8 mouse cellular contexts compared by ENCODE assay signal in the genomic region with DNA sequence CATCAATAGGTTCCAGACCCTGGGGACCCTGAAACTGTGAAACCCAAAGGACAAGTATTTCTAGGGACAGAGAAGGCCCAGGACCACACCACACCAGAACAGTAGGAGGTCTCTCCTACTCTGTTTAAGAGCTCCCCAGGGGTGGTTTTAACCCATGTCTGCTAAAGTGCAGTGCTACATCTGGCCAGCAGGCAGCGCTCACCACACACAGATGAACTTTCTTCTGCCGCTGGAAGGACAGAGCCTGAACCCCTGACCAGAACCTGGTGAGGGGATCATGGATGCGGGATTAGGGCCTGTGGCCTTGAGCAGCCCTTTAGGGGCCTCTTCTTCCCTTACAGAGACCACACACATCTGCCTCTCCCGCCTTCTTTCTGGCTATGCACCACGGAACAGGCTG. TPM values are rescaled to one million over a fixed set of nuclear protein-coding genes. Genes with fewer than 3 reads are reported as not detected.
DNase-seq lines count a peak whose midpoint lies in the region; ATAC-seq and TF ChIP-seq lines count a peak whose summit lies in the region.

No protein-coding gene starts in this region.

- ATAC-seq in hematopoietic stem cell, adult 5-6 weeks (replicated peaks in 1 of 2; ENCODE audit: insufficient read depth in 1 of 2, low FRiP score in 2 of 2, low TSS enrichment in 1 of 2, low read depth in 1 of 2, poor library complexity in 2 of 2, severe bottlenecking in 2 of 2) = peak; percentile 65 to 81
- no peak for ATAC-seq in midbrain, embryonic 14.5 days (ENCODE audit: low FRiP score, low TSS enrichment)

- H3K27me3 ChIP-seq in heart, embryonic 10.5 days (ENCODE audit: insufficient read depth, poor library complexity, severe bottlenecking) = peaks cover 76% of the 10 kb centered on the region
- no peaks in the 10 kb centered on the region for H3K27me3 ChIP-seq in midbrain, embryonic 14.5 days (ENCODE audit: control insufficient read depth, insufficient read depth, low read length)

- no peak overlapping the region for H3K4me3 ChIP-seq in heart, embryonic 10.5 days
- no peak overlapping the region for H3K4me3 ChIP-seq in embryonic fibroblast, embryonic 13.5 days (ENCODE audit: insufficient read depth, low read length)
- no peak overlapping the region for H3K4me3 ChIP-seq in midbrain, embryonic 14.5 days (replicated peaks; ENCODE audit: low read depth, low read length)

- H3K36me3 ChIP-seq in heart, embryonic 10.5 days = no peaks in the 10 kb centered on the region
- no peaks in the 10 kb centered on the region for H3K36me3 ChIP-seq in midbrain, embryonic 14.5 days (ENCODE audit: control insufficient read depth, insufficient read depth, low read length)

- no peak overlapping the region for H3K9ac ChIP-seq in midbrain, embryonic 14.5 days (replicated peaks; ENCODE audit: low read length)

- peak; percentile 68 to 89 for DNase-seq in heart, adult 18-20 months
- no peak for DNase-seq in heart, embryonic 10.5 days (ENCODE audit: low spot score)
- peak; percentile 76 to 79 for DNase-seq in adrenal gland, postnatal 36 days
- DNase-seq in left cerebral cortex, adult 8-10 months (ENCODE audit: low spot score in 2 of 2) = peak; percentile 40 to 91
- peak; percentile 86 for DNase-seq in midbrain, embryonic 14.5 days
- peak; percentile 26 for DNase-seq in spleen, adult 12 weeks (ENCODE audit: low spot score)

- H3K27ac ChIP-seq in heart, embryonic 10.5 days = no peak overlapping the region
- no peak overlapping the region for H3K27ac ChIP-seq in embryonic fibroblast, embryonic 13.5 days (ENCODE audit: insufficient read depth, low read length)
- no peak overlapping the region for H3K27ac ChIP-seq in midbrain, embryonic 14.5 days (replicated peaks; ENCODE audit: low read depth, low read length)

- H3K4me2 ChIP-seq in midbrain, embryonic 14.5 days (ENCODE audit: low read length) = no peak overlapping the region

- H3K4me1 ChIP-seq in heart, embryonic 10.5 days = 0 out of 2 replicates have a peak, but pooled peaks cover 2% of the 10 kb centered on the region
- H3K4me1 ChIP-seq in embryonic fibroblast, embryonic 13.5 days (ENCODE audit: control insufficient read depth, insufficient read depth, low read length) = peaks cover 3% of the 10 kb centered on the region; the same call in 1 of the 2 replicates
- H3K4me1 ChIP-seq in midbrain, embryonic 14.5 days (ENCODE audit: control insufficient read depth, insufficient read depth, low read length) = no peaks in the 10 kb centered on the region

- TF ChIP-seq POLR2A in embryonic fibroblast, embryonic 13.5 days (IDR thresholded peaks at IDR 0.05; ENCODE audit: low read depth, low read length) = no peak

- no peaks in the 10 kb centered on the region for H3K9me3 ChIP-seq in heart, embryonic 10.5 days
- no peaks in the 10 kb centered on the region for H3K9me3 ChIP-seq in midbrain, embryonic 14.5 days (ENCODE audit: control insufficient read depth, low read length)

- 19% methylated on average over 5 of the region's 5 CpGs for WGBS in heart, embryonic 10.5 days
- 6% methylated on average over 5 of the region's 5 CpGs for WGBS in midbrain, embryonic 14.5 days

- peak; percentile 89 for TF ChIP-seq CTCF in embryonic fibroblast, embryonic 13.5 days (IDR thresholded peaks at IDR 0.05; ENCODE audit: borderline replicate concordance, insufficient read depth, low read length)

RNA-seq across cellular contexts. Expression of gene Cyth4, which starts 26.6 kb away (rescaled TPM):
- 1 to 10 TPM; 3.8 to 6.3 TPM for total RNA-seq in heart, adult 18-20 months (2021)
- polyA plus RNA-seq in heart, embryonic 10.5 days (2016; fragmentation: Nextera tagmentation; extraction: Ambion mirVana) = 2.3 and 5.0 TPM in 2 replicates
- total RNA-seq in adrenal gland, postnatal 36 days (2021) = 10 to 100 TPM in 1 of 2 experiments, 1 to 10 TPM in 1; 6.8 to 10.2 TPM
- 0.20 and 1.3 TPM in 2 replicates for polyA plus RNA-seq in embryonic fibroblast, embryonic 13.5 days (2011; ENCODE audit: insufficient read length, low read depth, missing spikeins)
- total RNA-seq in hematopoietic stem cell, adult 5-6 weeks (2017) = 50.4 and 75.4 TPM in 2 replicates
- 10 to 100 TPM in 3 of 4 experiments, 1 to 10 TPM in 1; 9.1 to 26.0 (median 17.3) TPM for total RNA-seq in left cerebral cortex, adult 8-10 months (2022)
- polyA plus RNA-seq in midbrain, embryonic 14.5 days (2014; fragmentation: Nextera tagmentation; extraction: Ambion mirVana) = 1.8 and 2.3 TPM in 2 replicates

RNA-seq across cellular contexts. Expression of gene Rac2, which starts 50.8 kb away (rescaled TPM):
- 10 to 100 TPM in 1 of 2 experiments, 1 to 10 TPM in 1; 2.2 to 19.1 TPM for total RNA-seq in heart, adult 18-20 months (2021)
- polyA plus RNA-seq in heart, embryonic 10.5 days (2016; fragmentation: Nextera tagmentation; extraction: Ambion mirVana) = 5.9 and 13.0 TPM in 2 replicates
- total RNA-seq in adrenal gland, postnatal 36 days (2021) = 1 to 10 TPM; 3.3 to 3.7 TPM
- 0.37 and 2.2 TPM in 2 replicates for polyA plus RNA-seq in embryonic fibroblast, embryonic 13.5 days (2011; ENCODE audit: insufficient read length, low read depth, missing spikeins)
- 145 and 153 TPM in 2 replicates for total RNA-seq in hematopoietic stem cell, adult 5-6 weeks (2017)
- 1 to 10 TPM; 1.3 to 8.2 (median 4.9) TPM for total RNA-seq in left cerebral cortex, adult 8-10 months (2022)
- 3.7 and 7.0 TPM in 2 replicates for polyA plus RNA-seq in midbrain, embryonic 14.5 days (2014; fragmentation: Nextera tagmentation; extraction: Ambion mirVana)
